Mouse (Mus musculus) myocyte (in vitro differentiated cells): ENCODE results near the gene 1700001P01Rik. TPM values are rescaled to one million over a fixed set of nuclear protein-coding genes. Genes with fewer than 3 reads are reported as not detected.

Experiments
- H3K27me3 ChIP-seq: one replicate; pipeline ENCODE4 v1.6.1; 2011; ENCODE audit not compliant: control insufficient read depth, insufficient read depth, insufficient read length
- H3K36me3 ChIP-seq: one replicate; pipeline ENCODE4 v1.6.1; 2011; ENCODE audit not compliant: control insufficient read depth, insufficient read depth
- H3K4me2 ChIP-seq: one replicate; pipeline ENCODE4 v1.6.1; 2011; ENCODE audit warnings: low read depth, control low read depth
- H3K4me3 ChIP-seq: one replicate; pipeline ENCODE4 v1.5.1; 2011; ENCODE audit warnings: mild to moderate bottlenecking, control low read depth, moderate library complexity
- H3K79me2 ChIP-seq: one replicate; pipeline ENCODE4 v1.6.1; 2011; ENCODE audit not compliant: control insufficient read depth, insufficient read depth
- H3ac ChIP-seq: one replicate; pipeline ENCODE4 v1.6.1; 2011; ENCODE audit not compliant: control insufficient read depth, insufficient read length
- CEBPB ChIP-seq: IDR thresholded peaks from 2 replicates; pipeline ENCODE4 v1.6.1; 2011; ENCODE audit warnings: mild to moderate bottlenecking, moderate library complexity; ENCODE audit not compliant: poor library complexity, insufficient read depth, severe bottlenecking
- E2F4 ChIP-seq: IDR thresholded peaks from one replicate; pipeline ENCODE4 v1.6.1; 2011; ENCODE audit warnings: mild to moderate bottlenecking, control low read depth, moderate library complexity; ENCODE audit not compliant: insufficient read depth
- MAX ChIP-seq: IDR thresholded peaks from one replicate; pipeline ENCODE4 v1.6.1; 2011; ENCODE audit warnings: low read depth, mild to moderate bottlenecking, control low read depth
- MYOD1 ChIP-seq, 3 experiments: IDR thresholded peaks; one replicate each; pipeline ENCODE4 v1.6.1; 2011; ENCODE audit warnings: control low read depth in 2 of 3, low read depth in 2 of 3, mild to moderate bottlenecking in 2 of 3, moderate library complexity in 1 of 3; ENCODE audit not compliant: insufficient read length in 2 of 3, control insufficient read depth in 1 of 3
- MYOG ChIP-seq, 3 experiments: IDR thresholded peaks; one replicate each; pipeline ENCODE4 v1.6.1; 2011; ENCODE audit warnings: control low read depth in 2 of 3, low read depth in 2 of 3, mild to moderate bottlenecking in 2 of 3; ENCODE audit not compliant: insufficient read length in 2 of 3, control insufficient read depth in 1 of 3, insufficient read depth in 1 of 3
- POLR2A ChIP-seq: IDR thresholded peaks from one replicate; pipeline ENCODE4 v1.6.1; 2011; ENCODE audit warnings: low read depth, mild to moderate bottlenecking, control low read depth, moderate library complexity; ENCODE audit not compliant: insufficient read length
- POLR2AphosphoS2 ChIP-seq: IDR thresholded peaks from one replicate; pipeline ENCODE4 v1.6.1; 2011; ENCODE audit warnings: low read depth, control low read depth; ENCODE audit not compliant: insufficient read length
- REST ChIP-seq: IDR thresholded peaks from one replicate; pipeline ENCODE4 v1.6.1; 2011; ENCODE audit warnings: mild to moderate bottlenecking, control low read depth, moderate library complexity; ENCODE audit not compliant: insufficient read depth, insufficient read length
- SRF ChIP-seq: IDR thresholded peaks from one replicate; pipeline ENCODE4 v1.6.1; 2011; ENCODE audit warnings: low read depth; ENCODE audit not compliant: control insufficient read depth, insufficient read length
- TCF12 ChIP-seq: IDR thresholded peaks from one replicate; pipeline ENCODE4 v1.6.1; 2011; ENCODE audit warnings: mild to moderate bottlenecking, control low read depth; ENCODE audit not compliant: poor library complexity, insufficient read depth, severe bottlenecking
- TCF3 ChIP-seq: IDR thresholded peaks from one replicate; pipeline ENCODE4 v1.6.1; 2011; ENCODE audit warnings: low read depth, control low read depth; ENCODE audit not compliant: insufficient read length
- USF1 ChIP-seq: IDR thresholded peaks from one replicate; pipeline ENCODE4 v1.6.1; 2011; ENCODE audit warnings: low read depth, mild to moderate bottlenecking, control low read depth, moderate library complexity
- polyA plus RNA-seq: library from polyadenylated mRNA; unstranded; fragments of >200 nt; fragmentation: generic; extraction: Trizol; gene quantifications from one replicate; pipeline ENCODE4 v1.2.1, GENCODE M21; 2012; ENCODE audit warnings: missing spikeins

Gene 1700001P01Rik
- polyA plus RNA-seq, 1 experiment, result 0.07 TPM

- H3K4me2 ChIP-seq, result no peak overlapping the region
- no peaks in the 10 kb centered on the region for H3K27me3 ChIP-seq
- H3K36me3 ChIP-seq, result no peaks in the 10 kb centered on the region
- H3K79me2 ChIP-seq, result peaks cover 16% of the 10 kb centered on the region
- H3K4me3 ChIP-seq, result no peak overlapping the region
- TF ChIP-seq MYOD1 (IDR thresholded peaks at IDR 0.05; ENCODE audit: control insufficient read depth in 1 of 3, insufficient read length in 2 of 3, low read depth in 2 of 3), result no peak
- no peak for TF ChIP-seq CEBPB
- no peak for TF ChIP-seq TCF3
- TF ChIP-seq TCF12, result no peak
- TF ChIP-seq POLR2A, result no peak
- no peak for TF ChIP-seq SRF
- TF ChIP-seq MAX, result no peak
- no peak for TF ChIP-seq MYOG (IDR thresholded peaks at IDR 0.05; ENCODE audit: control insufficient read depth in 1 of 3, insufficient read depth in 1 of 3, insufficient read length in 2 of 3, low read depth in 2 of 3)
- TF ChIP-seq POLR2AphosphoS2, result no peak
- TF ChIP-seq USF1, result no peak
- TF ChIP-seq REST, result no peak
- no peak for TF ChIP-seq E2F4
- no peak overlapping the region for H3ac ChIP-seq
Measured at GRCm38 (mm10) chr11:97769704-97770103, 6.0 kb downstream of the 1700001P01Rik start.

- Histone ChIP-seq H3ac (peak within 1 kb of the TSS; percentile 42), H3K4me2 (peak within 1 kb of the TSS; percentile 93), H3K79me2 (peaks cover 32% of the 10 kb centered on the region), H3K4me3 (peak within 1 kb of the TSS; percentile 89), H3K36me3 (peaks cover 13% of the 10 kb centered on the region), H3K27me3 (no peaks in the 10 kb centered on the region)
- peak in 2 of 3 experiments; percentile 17 to 43 for TF ChIP-seq MYOG (IDR thresholded peaks at IDR 0.05; ENCODE audit: control insufficient read depth in 1 of 3, insufficient read depth in 1 of 3, insufficient read length in 2 of 3, low read depth in 2 of 3)
- TF ChIP-seq TCF12, result peak; percentile 3
- TF ChIP-seq TCF3, result no peak
- no peak for TF ChIP-seq REST
- TF ChIP-seq MAX, result no peak
- TF ChIP-seq POLR2A, result peak; percentile 77
- TF ChIP-seq MYOD1 (IDR thresholded peaks at IDR 0.05; ENCODE audit: control insufficient read depth in 1 of 3, insufficient read length in 2 of 3, low read depth in 2 of 3), result peak in 2 of 3 experiments; percentile 19 to 59
- TF ChIP-seq POLR2AphosphoS2, result peak; percentile 68
- TF ChIP-seq CEBPB, result no peak
- TF ChIP-seq E2F4, result peak; percentile 43
- peak; percentile 77 for TF ChIP-seq USF1
- peak; percentile 89 for TF ChIP-seq SRF
Measured at GRCm38 (mm10) chr11:97766154-97766881, 9.4 kb downstream of the 1700001P01Rik start, which contains the start of gene Cwc25. TSS of gene Cwc25 (minus strand) at chr11:97766556.

- peaks cover 35% of the 10 kb centered on the region for H3K36me3 ChIP-seq
- peaks cover 40% of the 10 kb centered on the region for H3K79me2 ChIP-seq
- TF ChIP-seq TCF12 (no peak), TCF3 (no peak), POLR2A (no peak), SRF (no peak), MAX (no peak), POLR2AphosphoS2 (no peak), USF1 (no peak), CEBPB (no peak), E2F4 (no peak), MYOG (IDR thresholded peaks at IDR 0.05; ENCODE audit: control insufficient read depth in 1 of 3, insufficient read depth in 1 of 3, insufficient read length in 2 of 3, low read depth in 2 of 3) (no peak), REST (no peak), MYOD1 (IDR thresholded peaks at IDR 0.05; ENCODE audit: control insufficient read depth in 1 of 3, insufficient read length in 2 of 3, low read depth in 2 of 3) (no peak)
- no peaks in the 10 kb centered on the region for H3K27me3 ChIP-seq
- H3K4me3 ChIP-seq, result no peak overlapping the region
- no peak overlapping the region for H3ac ChIP-seq
- H3K4me2 ChIP-seq, result no peak overlapping the region
Measured at GRCm38 (mm10) chr11:97761638-97762037, 14.1 kb downstream of the 1700001P01Rik start.

GRCm38 (mm10) chr11:97758942-97759341 is 16.8 kb downstream of the 1700001P01Rik start:
- no peaks in the 10 kb centered on the region for H3K27me3 ChIP-seq
- TF ChIP-seq MAX, result no peak
- no peak for TF ChIP-seq E2F4
- no peak for TF ChIP-seq REST
- no peak for TF ChIP-seq POLR2A
- no peak for TF ChIP-seq MYOD1 (IDR thresholded peaks at IDR 0.05; ENCODE audit: control insufficient read depth in 1 of 3, insufficient read length in 2 of 3, low read depth in 2 of 3)
- no peak for TF ChIP-seq TCF12
- TF ChIP-seq USF1, result no peak
- TF ChIP-seq POLR2AphosphoS2, result no peak
- peaks cover 17% of the 10 kb centered on the region for H3K79me2 ChIP-seq
- no peak overlapping the region for H3K4me2 ChIP-seq
- peaks cover 47% of the 10 kb centered on the region for H3K36me3 ChIP-seq
- no peak overlapping the region for H3K4me3 ChIP-seq
- no peak overlapping the region for H3ac ChIP-seq
